Mouse (Mus musculus) cerebellum, adult 8-10 months (tissue): Measurements from ENCODE around the gene Pnlip.

Source experiments
- DNase-seq: peaks from one replicate; pipeline ENCODE4 v3.0.0; 2022

Pnlip gene

GRCm38 (mm10) chr19:58652198-58652597, at the start of gene Pnlip:
Gene Pnlip (plus strand): TSS chr19:58652498.
- DNase-seq, result no peak

GRCm38 (mm10) chr19:58609716-58610115, 42.6 kb upstream of the Pnlip start:
- no peak for DNase-seq

- no peak for DNase-seq
These were observed 39.6 kb upstream of the Pnlip start for GRCm38 (mm10) chr19:58612745-58613144.

GRCm38 (mm10) chr19:58616606-58617005, 35.7 kb upstream of the Pnlip start:
- no peak for DNase-seq

GRCm38 (mm10) chr19:58620661-58621060, 31.6 kb upstream of the Pnlip start:
- no peak for DNase-seq

GRCm38 (mm10) chr19:58621646-58622045, 30.7 kb upstream of the Pnlip start:
- DNase-seq, result no peak

- DNase-seq, result no peak
These were observed 27.5 kb upstream of the Pnlip start for GRCm38 (mm10) chr19:58624799-58625198.

GRCm38 (mm10) chr19:58625254-58625947, 26.9 kb upstream of the Pnlip start:
- no peak for DNase-seq

- DNase-seq, result peak; percentile 3
These were observed 24.6 kb upstream of the Pnlip start for GRCm38 (mm10) chr19:58627406-58628337.

- DNase-seq, result no peak
These were observed 22.9 kb upstream of the Pnlip start for GRCm38 (mm10) chr19:58629351-58629773.

GRCm38 (mm10) chr19:58650036-58650435, 2.3 kb upstream of the Pnlip start:
- DNase-seq, result no peak

GRCm38 (mm10) chr19:58662098-58662497, 9.8 kb downstream of the Pnlip start:
- DNase-seq, result no peak

GRCm38 (mm10) chr19:58663317-58663716, 11.0 kb downstream of the Pnlip start:
- no peak for DNase-seq

GRCm38 (mm10) chr19:58664901-58665300, 12.6 kb downstream of the Pnlip start:
- DNase-seq, result no peak

- DNase-seq, result no peak
These were observed 22.3 kb downstream of the Pnlip start for GRCm38 (mm10) chr19:58674644-58675043.

- no peak for DNase-seq
These were observed 24.8 kb downstream of the Pnlip start for GRCm38 (mm10) chr19:58677117-58677516.

- no peak for DNase-seq
These were observed 36.6 kb downstream of the Pnlip start for GRCm38 (mm10) chr19:58688933-58689332.

GRCm38 (mm10) chr19:58695314-58695713, 43.0 kb downstream of the Pnlip start:
- no peak for DNase-seq

GRCm38 (mm10) chr19:58696235-58696634, 43.9 kb downstream of the Pnlip start:
- DNase-seq, result no peak

GRCm38 (mm10) chr19:58704556-58704955, 52.3 kb downstream of the Pnlip start:
- DNase-seq, result no peak

GRCm38 (mm10) chr19:58708611-58709010, 56.3 kb downstream of the Pnlip start:
- no peak for DNase-seq

- no peak for DNase-seq
These were observed 65.6 kb downstream of the Pnlip start for GRCm38 (mm10) chr19:58717925-58718324.

- DNase-seq, result no peak
These were observed 68.1 kb downstream of the Pnlip start for GRCm38 (mm10) chr19:58720439-58720838.

GRCm38 (mm10) chr19:58726551-58726950, 74.3 kb downstream of the Pnlip start:
- DNase-seq, result no peak
